Mouse (Mus musculus) ES-E14 (cell line): Measurements from ENCODE around the gene Efna2. TPM values are rescaled to one million over a fixed set of nuclear protein-coding genes. Genes with fewer than 3 reads are reported as not detected.

Source experiments
- DNase-seq: peaks from one replicate; pipeline ENCODE4 v3.0.0-alpha.2; 2013; ENCODE audit warnings: low read depth, low spot score
- H3K27ac ChIP-seq: 2 replicates; pipeline ENCODE4 v1.5.1; 2012; ENCODE audit warnings: low read depth, mild to moderate bottlenecking, low read length, moderate library complexity, mixed read lengths; ENCODE audit not compliant: poor library complexity, insufficient read depth, severe bottlenecking
- H3K36me3 ChIP-seq: 2 replicates; pipeline ENCODE4 v1.6.1; 2012; ENCODE audit warnings: mild to moderate bottlenecking, low read length, moderate library complexity, mixed read lengths; ENCODE audit not compliant: control insufficient read depth, poor library complexity, insufficient read depth, severe bottlenecking
- H3K4me1 ChIP-seq, 2 experiments: fragments of 150-350 bp in 1 of 2; sonication (generic) in 1 of 2; 2 replicates each; pipeline ENCODE4 v1.6.1; 2012; ENCODE audit warnings: low read length in 2 of 2, mild to moderate bottlenecking in 1 of 2, mixed read lengths in 1 of 2; ENCODE audit not compliant: control insufficient read depth in 2 of 2, insufficient read depth in 2 of 2, poor library complexity in 1 of 2
- H3K4me3 ChIP-seq, 2 experiments: fragments of 150-350 bp in 1 of 2; sonication (generic) in 1 of 2; 2 replicates each; pipeline ENCODE4 v1.5.1; 2012; ENCODE audit warnings: low read length in 2 of 2, low read depth in 1 of 2, mild to moderate bottlenecking in 1 of 2, mixed read lengths in 1 of 2; ENCODE audit not compliant: insufficient read depth in 1 of 2, poor library complexity in 1 of 2, severe bottlenecking in 1 of 2
- H3K9ac ChIP-seq: 2 replicates; pipeline ENCODE4 v1.6.1; 2012; ENCODE audit warnings: low read depth, mild to moderate bottlenecking, low read length, mixed read lengths; ENCODE audit not compliant: poor library complexity, insufficient read depth, severe bottlenecking
- H3K9me3 ChIP-seq: fragments of 150-350 bp; sonication (generic); 2 replicates; pipeline ENCODE4 v1.6.1; 2012; ENCODE audit warnings: low read depth, mild to moderate bottlenecking, low read length; ENCODE audit not compliant: control insufficient read depth, insufficient read depth
- CHD2 ChIP-seq: IDR thresholded peaks from 2 replicates; pipeline ENCODE4 v1.6.1; 2014; ENCODE audit warnings: mild to moderate bottlenecking, low read depth, low read length, inconsistent platforms
- HCFC1 ChIP-seq: IDR thresholded peaks from 2 replicates; pipeline ENCODE4 v1.6.1; 2012; ENCODE audit warnings: low read length, inconsistent platforms, borderline replicate concordance; ENCODE audit not compliant: insufficient read depth
- MAFK ChIP-seq: IDR thresholded peaks from 2 replicates; pipeline ENCODE4 v1.6.1; 2014; ENCODE audit warnings: mild to moderate bottlenecking, low read depth, low read length, inconsistent platforms; ENCODE audit not compliant: insufficient read depth
- ZC3H11A ChIP-seq: IDR thresholded peaks from 2 replicates; pipeline ENCODE4 v1.6.1; 2012; ENCODE audit warnings: low read depth, mild to moderate bottlenecking, inconsistent platforms, low read length, borderline replicate concordance
- ZNF384 ChIP-seq: IDR thresholded peaks from 2 replicates; pipeline ENCODE4 v1.6.1; 2012; ENCODE audit warnings: low read depth, low read length, inconsistent platforms
- in situ Hi-C, 2 experiments: fragments of 600-800 bp; cut with MboI; formaldehyde crosslinking; loops; one replicate each; pipeline ENCODE4 v1.15.1; 2025; ENCODE audit warnings: low sequenced_read_pairs in 2 of 2, inconsistent platforms in 1 of 2; ENCODE audit not compliant: unreplicated experiment in 2 of 2
- total RNA-seq: library from RNA; depleted of rRNA; stranded (reverse); fragments of 300-350 nt; gene quantifications from 2 replicates; pipeline ENCODE4 v1.2.3, GENCODE M21; 2012; rRNA removed

Efna2 gene
- 2.7 and 3.4 TPM in 2 replicates for total RNA-seq

DNA sequence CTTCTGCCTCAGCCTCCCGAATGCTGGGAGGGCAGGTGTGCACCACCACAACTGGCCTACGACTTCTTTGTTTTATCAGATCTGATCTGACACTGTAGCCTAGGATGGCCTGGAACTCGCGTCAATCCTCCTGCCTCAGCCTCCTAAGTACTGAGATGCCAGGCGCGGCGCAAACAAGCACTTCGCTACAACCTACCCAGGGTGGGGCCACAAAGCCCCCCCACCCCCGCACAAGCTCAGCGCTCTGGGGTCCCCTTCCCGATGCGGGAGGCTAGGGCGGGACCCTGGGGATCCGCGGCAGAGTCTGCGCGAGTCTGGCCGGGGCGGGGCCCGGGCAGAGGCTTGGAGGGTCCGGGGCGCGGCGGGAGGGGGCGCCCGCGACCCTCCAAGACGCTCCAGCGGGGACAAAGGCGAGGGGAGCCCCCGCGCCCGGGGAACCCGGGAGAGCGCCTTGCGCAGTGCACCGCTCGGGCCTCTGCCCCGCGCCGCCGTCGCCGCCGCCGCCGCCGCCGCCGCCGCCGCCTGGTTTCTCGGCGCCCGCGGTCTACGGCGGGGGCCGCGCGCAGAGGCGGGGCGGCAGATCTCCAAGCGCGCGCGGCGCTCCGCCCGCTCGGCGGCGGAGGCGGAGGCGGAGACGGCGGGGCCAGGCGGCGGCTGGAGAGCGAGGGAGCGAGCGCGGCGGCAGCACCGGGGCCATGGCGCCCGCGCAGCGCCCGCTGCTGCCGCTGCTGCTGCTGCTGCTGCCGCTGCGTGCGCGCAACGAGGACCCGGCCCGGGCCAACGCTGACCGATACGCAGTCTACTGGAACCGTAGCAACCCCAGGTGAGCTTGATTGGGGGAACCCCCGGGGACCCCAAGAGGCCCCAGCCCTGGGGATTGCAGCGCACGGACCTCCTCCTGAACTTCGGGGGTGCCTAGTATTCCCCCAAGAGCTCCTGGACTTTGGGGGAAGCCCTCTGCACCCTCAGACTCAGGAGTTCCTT, at the start of gene Efna2:
Gene Efna2, plus strand, starts transcription at position 415 of the 984 bp plus-strand sequence.
- in situ Hi-C loops, result loop anchor here (5.0 to 10.0 kb wide), 3 partner anchors 65 to 195 kb away; partner anchors contain the start of gene Ndufs7 (in 2 of the 2)
- H3K9ac ChIP-seq, result peak within 1 kb of the TSS; percentile 79
- H3K9me3 ChIP-seq, result no peaks in the 10 kb centered on the region
- no peaks in the 10 kb centered on the region for H3K36me3 ChIP-seq
- no peak for DNase-seq
- H3K27ac ChIP-seq, result no peak within 1 kb of the TSS
- H3K4me1 ChIP-seq, result 0 out of 4 replicates have a peak, but pooled peaks cover 0 to 4% of the 10 kb centered on the region in 2 experiments
- H3K4me3 ChIP-seq, result peak within 1 kb of the TSS; percentile 84 to 86
- TF ChIP-seq ZC3H11A, result no peak
- TF ChIP-seq CHD2, result no peak
- no peak for TF ChIP-seq ZNF384
- TF ChIP-seq MAFK, result no peak
- 0 out of 2 replicates have a peak, but pooled peaks have one; percentile 39 for TF ChIP-seq HCFC1

DNA sequence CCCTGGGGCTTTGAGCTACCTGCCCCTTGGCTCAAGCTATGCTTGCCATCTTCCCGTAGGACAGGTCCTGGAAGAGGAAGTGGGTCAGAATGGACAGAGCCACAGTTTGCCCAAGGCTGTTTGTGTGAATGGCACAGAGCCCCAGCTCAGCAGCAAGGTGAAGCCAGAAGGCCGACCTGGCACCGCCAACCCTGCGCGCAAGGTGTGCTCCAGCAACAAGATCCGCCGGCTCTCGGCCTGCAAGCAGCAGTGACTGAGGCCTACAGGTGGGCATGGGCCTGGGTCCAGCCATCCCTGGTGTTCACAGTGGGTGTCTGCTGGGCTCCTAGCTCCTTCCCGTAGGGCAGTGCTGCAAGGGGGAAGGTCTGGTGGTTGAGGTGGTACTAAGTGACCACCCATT, 49.4 kb upstream of the Efna2 start:
- Histone ChIP-seq H3K27ac (no peak overlapping the region), H3K9me3 (no peaks in the 10 kb centered on the region), H3K9ac (no peak overlapping the region), H3K4me1 (peaks cover 0 to 13% of the 10 kb centered on the region in 2 experiments; a peak in 1 of 4 replicates), H3K4me3 (no peak overlapping the region), H3K36me3 (peaks cover 87% of the 10 kb centered on the region)
- no peak for TF ChIP-seq MAFK
- no peak for TF ChIP-seq ZNF384
- no peak for TF ChIP-seq ZC3H11A
- no peak for TF ChIP-seq HCFC1
- no peak for TF ChIP-seq CHD2
- DNase-seq, result no peak
- in situ Hi-C loops, result no loop called here

DNA sequence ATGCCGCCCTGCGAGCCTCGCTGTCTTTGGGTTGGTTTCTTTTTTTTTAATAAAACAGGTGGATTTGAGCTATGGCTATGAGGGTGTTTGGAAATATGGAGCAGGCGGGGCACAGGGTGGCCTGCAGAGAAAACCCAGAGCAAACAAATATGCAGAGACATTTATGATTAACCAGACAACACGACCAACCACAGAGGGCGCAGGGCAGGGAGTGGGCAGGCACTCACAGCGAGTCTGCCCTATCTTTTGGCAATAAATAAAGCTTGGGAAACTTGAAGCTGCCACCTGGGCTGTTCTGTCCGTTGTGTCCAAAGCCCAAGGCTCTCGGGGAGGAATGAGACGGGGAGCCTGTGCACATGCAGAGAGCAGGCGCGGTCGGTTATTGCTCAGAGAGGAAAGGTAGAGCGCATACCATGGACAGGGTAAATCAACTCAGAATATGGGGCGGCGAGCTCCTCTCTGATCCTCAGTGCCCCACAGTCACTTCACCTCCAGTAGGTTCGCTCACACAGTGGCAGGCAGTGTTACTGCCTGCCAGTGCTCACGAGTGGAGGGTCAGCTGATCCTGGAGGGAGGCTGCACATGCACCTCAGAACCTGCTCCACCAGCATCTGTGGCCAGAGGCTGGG, 48.8 kb upstream of the Efna2 start:
- TF ChIP-seq HCFC1, result no peak
- no peak for TF ChIP-seq CHD2
- TF ChIP-seq MAFK, result no peak
- no peak for TF ChIP-seq ZNF384
- no peak for TF ChIP-seq ZC3H11A
- Histone ChIP-seq H3K27ac (no peak overlapping the region), H3K36me3 (peaks cover 86% of the 10 kb centered on the region), H3K4me3 (no peak overlapping the region), H3K9me3 (no peaks in the 10 kb centered on the region), H3K4me1 (peaks cover 0 to 15% of the 10 kb centered on the region in 2 experiments; a peak in 1 of 4 replicates), H3K9ac (no peak overlapping the region)
- no peak for DNase-seq
- in situ Hi-C loops, result no loop called here

DNA sequence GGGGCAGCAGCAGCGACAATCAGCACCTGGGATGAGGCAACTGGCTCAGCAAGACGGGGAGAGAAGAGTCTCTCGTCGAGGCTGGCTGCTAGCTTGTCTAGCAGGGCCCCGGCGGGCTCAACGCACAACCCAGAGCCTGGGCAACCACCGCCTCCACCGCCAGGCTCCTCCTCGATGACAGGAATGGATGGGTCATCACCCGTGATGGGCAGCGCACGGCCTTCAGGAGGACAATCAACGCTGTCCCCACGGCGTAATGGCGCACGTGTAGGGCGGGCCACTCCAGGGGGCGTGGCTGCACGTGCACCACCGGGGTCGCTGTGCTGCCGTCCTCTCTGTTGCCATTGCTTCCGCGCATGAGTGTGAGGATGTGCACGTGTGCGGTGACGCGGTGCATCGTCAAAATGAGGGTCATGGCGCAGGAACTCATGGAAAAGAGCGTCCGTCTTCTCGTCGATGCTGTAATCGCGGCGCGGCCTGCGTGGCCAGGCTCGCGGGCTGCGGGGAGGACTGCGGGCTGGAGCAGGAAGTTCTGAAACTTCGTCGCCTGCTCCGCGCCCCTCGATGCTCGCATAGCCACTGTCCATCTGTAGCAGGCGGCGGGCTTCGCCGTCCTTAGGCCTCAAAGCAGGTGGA, 47.8 kb upstream of the Efna2 start:
- DNase-seq, result no peak
- H3K4me1 ChIP-seq, result peaks cover 3 to 15% of the 10 kb centered on the region in 2 experiments; a peak in 1 of 4 replicates
- in situ Hi-C loops, result no loop called here
- H3K36me3 ChIP-seq, result peaks cover 79% of the 10 kb centered on the region
- peak overlapping the region; percentile 6; the same call in 1 of the 2 replicates for H3K9ac ChIP-seq
- no peak overlapping the region for H3K27ac ChIP-seq
- no peaks in the 10 kb centered on the region for H3K9me3 ChIP-seq
- H3K4me3 ChIP-seq, result peak overlapping the region; percentile 5 to 9; a peak in 2 of 4 replicates
- TF ChIP-seq HCFC1, result no peak
- no peak for TF ChIP-seq ZNF384
- no peak for TF ChIP-seq ZC3H11A
- TF ChIP-seq CHD2, result no peak
- no peak for TF ChIP-seq MAFK
